Mouse (Mus musculus) embryonic fibroblast, embryonic 13.5 days (primary cell): ENCODE data around the gene Nr1h2.

Experiments used
- CTCF ChIP-seq: IDR thresholded peaks from 2 replicates; pipeline ENCODE4 v1.5.1; 2011; ENCODE audit warnings: mild to moderate bottlenecking, control low read depth, low read length, moderate library complexity, borderline replicate concordance; ENCODE audit not compliant: insufficient read depth
- POLR2A ChIP-seq: IDR thresholded peaks from 2 replicates; pipeline ENCODE4 v1.6.1; 2011; ENCODE audit warnings: low read depth, mild to moderate bottlenecking, control low read depth, low read length, moderate library complexity

DNA sequence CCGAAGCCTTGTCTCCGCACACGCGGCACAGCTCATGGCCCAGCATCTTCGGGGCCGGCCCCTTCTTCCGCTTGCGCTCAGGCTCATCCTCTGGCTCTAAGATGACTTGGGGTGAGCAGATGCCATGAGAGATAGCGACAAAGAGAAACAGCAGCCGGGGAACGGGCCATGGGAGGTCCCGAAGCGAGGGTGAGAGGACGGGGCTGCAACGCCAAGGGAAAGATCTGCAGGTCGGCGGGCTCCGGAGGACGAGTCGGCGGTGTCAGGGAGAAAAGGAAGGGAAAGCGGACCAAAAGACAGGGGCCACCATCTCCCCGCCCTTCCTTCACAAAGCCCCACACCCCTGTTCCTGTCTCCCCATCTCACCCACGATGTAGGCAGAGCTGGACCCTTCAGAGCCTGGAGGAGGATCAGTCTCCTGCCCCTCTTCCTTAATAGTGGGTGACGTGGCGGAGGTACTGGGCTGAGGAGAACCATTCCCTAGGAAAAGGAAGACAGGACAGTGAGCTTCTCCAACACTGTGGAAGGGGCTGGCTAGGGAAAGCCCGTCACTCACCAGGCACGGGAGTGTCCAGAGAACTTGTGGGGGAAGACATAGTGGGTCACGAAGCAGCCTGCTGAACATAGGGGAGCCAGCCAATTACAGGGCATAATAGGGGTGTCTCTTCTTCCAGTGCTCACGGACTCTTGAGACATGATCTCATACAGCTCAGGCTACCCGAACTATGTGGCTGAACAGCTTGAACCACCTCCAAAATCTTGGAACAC lies 1.4 kb downstream of the Nr1h2 start:
- no peak for TF ChIP-seq POLR2A
- TF ChIP-seq CTCF, result no peak
